Mouse (Mus musculus): Measurements from ENCODE around the gene Gpr146. TPM values are rescaled to one million over a fixed set of nuclear protein-coding genes. Genes with fewer than 3 reads are reported as not detected.

Gpr146 gene
- total RNA-seq, 2 experiments from 2014 or later = 12.5 to 13.9 TPM

DNA sequence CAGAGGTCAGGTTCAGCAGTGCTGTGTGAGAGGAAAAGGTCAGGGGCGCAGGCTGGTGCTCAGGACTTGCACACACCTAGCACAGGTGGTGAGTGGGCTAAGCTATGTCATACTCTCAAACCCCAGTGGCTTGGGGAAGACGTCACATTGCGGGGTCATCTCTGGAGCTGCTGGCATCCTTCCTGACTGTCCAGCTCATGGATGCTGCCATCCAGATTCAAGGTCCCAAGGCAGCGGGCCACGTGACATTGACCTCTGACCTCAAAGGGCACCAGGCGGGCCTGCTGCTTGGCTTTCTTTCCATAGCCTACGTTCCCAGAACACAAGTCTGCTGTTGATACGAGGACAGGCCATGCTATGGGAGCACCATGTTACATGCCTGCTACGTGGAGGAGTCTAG, 49.5 kb downstream of the Gpr146 start:
- no peak for DNase-seq (ENCODE audit: extremely low spot score in 1 of 2, low spot score in 2 of 2)
- Histone ChIP-seq H3K4me3 (no peak overlapping the region), H3K27ac (no peak overlapping the region)
- no peak for TF ChIP-seq CTCF (IDR thresholded peaks at IDR 0.05)
- intact Hi-C loops (cut with DNase I) = no loop called here

DNA sequence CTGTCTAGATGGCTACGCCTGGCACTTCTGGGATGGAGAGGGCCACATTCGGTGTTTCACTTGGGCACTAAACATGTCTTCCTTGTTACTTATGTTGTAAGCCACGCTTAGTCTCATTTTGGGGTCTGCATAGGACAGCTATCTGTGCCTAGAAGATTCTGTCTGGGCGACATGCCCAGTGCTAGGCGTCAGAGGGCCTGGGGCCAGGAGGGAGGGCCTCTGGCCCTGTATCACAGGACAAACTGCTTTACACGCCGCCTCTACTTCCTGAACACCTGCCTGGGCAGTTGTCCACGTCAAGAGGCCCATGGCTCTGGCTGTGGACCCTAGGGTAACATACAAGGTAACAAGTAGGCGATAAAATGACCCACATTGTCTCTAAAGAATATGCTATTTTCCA, 50.5 kb downstream of the Gpr146 start:
- Histone ChIP-seq H3K27ac (no peak overlapping the region), H3K4me3 (no peak overlapping the region)
- TF ChIP-seq CTCF (IDR thresholded peaks at IDR 0.05) = no peak
- no peak for DNase-seq (ENCODE audit: extremely low spot score in 1 of 2, low spot score in 2 of 2)
- intact Hi-C loops (cut with DNase I) = no loop called here

DNA sequence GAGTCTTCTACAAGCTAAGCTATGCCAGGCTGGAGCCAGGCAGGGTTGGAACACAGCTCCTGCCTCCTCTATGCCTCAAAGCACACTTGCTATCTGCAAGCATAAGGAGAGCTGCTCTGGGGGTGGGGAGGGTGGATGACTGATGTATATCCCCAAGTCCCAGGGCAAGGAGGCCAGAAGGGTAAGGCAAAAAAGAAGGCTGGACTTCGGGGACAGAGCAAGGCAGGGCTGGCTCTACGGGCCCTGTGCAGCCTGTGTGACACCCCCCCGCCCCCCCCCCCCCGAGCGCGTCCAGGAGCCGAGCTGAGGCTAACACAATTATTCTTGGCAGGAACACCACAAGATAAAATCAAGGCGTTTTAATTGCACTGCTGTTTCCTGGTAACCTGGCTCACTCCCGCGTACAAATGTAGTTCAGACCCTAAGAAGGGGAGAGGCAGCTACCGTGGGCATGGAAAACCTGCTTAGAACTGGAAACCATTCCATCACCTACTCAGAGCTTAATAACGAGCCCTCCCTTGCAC, 52.4 kb downstream of the Gpr146 start:
- no peak for DNase-seq (ENCODE audit: extremely low spot score in 1 of 2, low spot score in 2 of 2)
- no peak for TF ChIP-seq CTCF (IDR thresholded peaks at IDR 0.05)
- peak overlapping the region; percentile 85 for H3K27ac ChIP-seq
- no peak overlapping the region for H3K4me3 ChIP-seq
- intact Hi-C loops (cut with DNase I) = no loop called here

DNA sequence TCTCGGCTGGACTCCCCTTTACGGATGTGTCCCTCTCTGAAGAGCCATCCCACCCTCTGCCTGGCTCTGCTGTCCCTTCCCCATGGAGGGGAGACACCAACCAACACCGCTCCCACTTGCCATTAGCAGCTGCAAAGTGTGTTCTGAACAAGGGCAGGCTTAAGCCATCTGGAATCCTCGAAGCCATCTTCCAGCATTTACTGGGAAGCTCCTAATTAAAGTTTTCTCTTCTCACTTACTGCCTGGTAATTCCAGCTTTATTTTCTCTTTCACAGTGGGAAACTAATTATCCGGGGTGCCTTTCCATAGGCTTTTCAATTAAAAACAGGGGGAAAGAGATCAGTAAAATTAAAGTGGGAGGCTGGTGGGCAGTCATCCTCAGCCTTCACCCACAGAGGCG, 54.8 kb downstream of the Gpr146 start:
- Histone ChIP-seq H3K4me3 (no peak overlapping the region), H3K27ac (peak overlapping the region; percentile 5; the same call in 1 of the 2 replicates)
- TF ChIP-seq CTCF (IDR thresholded peaks at IDR 0.05) = no peak
- intact Hi-C loops (cut with DNase I) = no loop called here
- no peak for DNase-seq (ENCODE audit: extremely low spot score in 1 of 2, low spot score in 2 of 2)

DNA sequence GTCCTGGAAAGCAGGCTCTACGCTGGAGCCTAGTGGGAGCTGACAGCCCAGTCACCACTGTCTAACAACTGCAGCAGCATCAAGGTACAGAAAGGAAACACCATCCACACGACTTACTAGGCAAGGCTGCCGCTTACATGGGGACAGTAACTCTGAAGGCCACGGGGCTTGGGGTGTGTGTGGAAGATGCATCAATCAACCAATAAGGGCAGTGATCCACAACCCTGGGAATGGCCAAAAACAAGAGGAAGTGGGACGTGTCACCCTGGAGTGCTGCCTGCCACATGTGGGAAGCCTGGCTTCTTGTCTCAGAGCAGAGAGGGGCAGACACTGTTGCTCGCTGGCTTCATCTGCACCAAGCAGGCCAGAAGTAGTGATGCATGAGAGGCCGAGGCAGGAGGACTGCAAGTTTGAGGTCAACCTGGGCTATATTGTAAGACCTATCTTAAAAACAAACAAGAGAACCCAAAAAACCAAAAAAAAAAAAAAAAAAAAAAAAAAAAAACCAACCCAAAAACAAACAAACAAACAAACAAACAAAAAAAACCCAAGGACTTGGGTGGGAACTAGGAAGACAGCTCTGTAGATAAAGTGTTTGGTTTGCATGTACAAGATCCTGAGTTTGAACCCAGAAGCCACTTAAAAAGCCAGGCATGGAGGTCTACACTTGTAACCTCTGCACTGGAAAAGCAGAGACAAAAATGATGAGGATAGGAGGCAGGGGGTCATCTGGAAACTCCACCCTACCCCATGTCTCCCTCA, 55.4 kb downstream of the Gpr146 start:
- intact Hi-C loops (cut with DNase I) = no loop called here
- no peak overlapping the region for H3K4me3 ChIP-seq
- no peak for TF ChIP-seq CTCF (IDR thresholded peaks at IDR 0.05)
- no peak for DNase-seq (ENCODE audit: extremely low spot score in 1 of 2, low spot score in 2 of 2)
- H3K27ac ChIP-seq = peak overlapping the region; percentile 64; the same call in 1 of the 2 replicates

DNA sequence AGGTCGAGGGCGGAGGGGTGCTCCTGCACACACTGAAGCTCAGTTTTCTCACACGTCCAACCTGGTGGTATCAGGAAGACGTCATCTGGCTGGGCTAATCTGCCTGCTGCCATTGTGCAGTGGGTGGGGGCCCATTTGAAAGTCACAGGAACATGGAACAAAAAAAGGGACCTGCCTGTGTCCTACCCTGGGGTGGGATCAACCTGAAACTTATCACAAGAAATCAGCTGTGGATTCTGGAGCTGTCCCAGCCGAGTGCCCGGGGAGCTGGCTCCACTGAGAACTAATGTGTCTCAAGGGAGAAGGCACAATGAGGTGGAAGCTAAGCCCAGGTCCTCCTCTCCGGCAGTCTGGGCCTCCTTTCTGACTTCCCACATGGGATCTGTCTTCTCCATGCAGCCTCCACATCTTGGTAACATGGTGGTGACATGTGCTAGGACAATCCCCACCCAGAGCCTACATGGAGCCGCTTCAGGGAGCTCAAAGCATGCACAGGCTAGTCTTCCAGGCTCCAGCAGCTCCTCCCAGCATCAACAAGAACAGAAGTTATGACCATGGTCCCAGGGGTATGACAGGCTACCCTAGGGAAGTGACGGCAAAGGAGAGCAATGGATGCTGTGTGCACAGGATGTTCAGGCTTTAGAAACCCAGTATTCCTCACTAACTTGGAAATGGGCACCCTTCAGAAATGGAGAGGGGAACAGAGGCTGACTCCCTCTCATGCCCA, 56.5 kb downstream of the Gpr146 start:
- Histone ChIP-seq H3K27ac (peak overlapping the region; percentile 65), H3K4me3 (no peak overlapping the region)
- intact Hi-C loops (cut with DNase I) = no loop called here
- no peak for DNase-seq (ENCODE audit: extremely low spot score in 1 of 2, low spot score in 2 of 2)
- TF ChIP-seq CTCF (IDR thresholded peaks at IDR 0.05) = no peak

DNA sequence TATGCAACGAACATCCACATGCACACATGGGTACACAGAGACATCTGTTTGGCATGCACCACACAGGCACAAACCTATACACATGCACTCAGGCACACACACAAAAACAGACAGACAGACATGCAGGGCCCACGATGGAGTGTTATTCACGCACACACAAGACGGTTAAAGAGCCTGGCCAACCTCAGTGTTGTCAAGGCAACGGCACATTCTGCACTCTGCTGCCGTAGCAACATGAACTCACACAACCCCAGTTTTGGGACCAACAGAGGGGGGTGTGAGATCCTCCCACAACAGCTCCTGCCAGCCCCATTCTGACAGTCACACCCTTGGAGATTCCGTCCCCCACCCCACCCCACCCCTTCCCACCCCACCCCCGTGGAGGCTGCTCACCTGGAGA, 57.4 kb downstream of the Gpr146 start:
- intact Hi-C loops (cut with DNase I) = no loop called here
- DNase-seq (ENCODE audit: extremely low spot score in 1 of 2, low spot score in 2 of 2) = peak; percentile 57 to 70
- no peak for TF ChIP-seq CTCF (IDR thresholded peaks at IDR 0.05)

DNA sequence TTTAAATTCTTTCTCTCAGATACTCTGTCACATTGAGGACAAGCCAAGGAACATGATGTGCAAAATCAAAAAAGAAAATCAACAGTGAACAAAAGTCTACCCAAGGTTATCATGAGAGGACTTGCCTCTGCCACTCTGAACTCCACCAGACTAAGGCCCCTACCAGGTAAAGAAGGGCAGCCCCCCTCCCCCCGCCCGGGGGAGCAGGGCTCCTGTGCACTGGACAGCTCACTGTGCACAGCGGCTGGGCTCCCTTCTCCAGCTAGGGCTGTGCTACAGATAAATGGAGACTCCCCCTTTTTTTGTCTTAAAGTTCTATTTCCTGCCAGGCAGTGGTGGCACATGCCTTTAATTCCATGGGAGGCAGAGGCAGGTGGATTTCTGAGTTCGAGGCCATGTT, 60.3 kb downstream of the Gpr146 start:
- TF ChIP-seq CTCF (IDR thresholded peaks at IDR 0.05) = no peak
- Histone ChIP-seq H3K27ac (peak overlapping the region; percentile 4), H3K4me3 (no peak overlapping the region)
- DNase-seq (ENCODE audit: extremely low spot score in 1 of 2, low spot score in 2 of 2) = no peak
- intact Hi-C loops (cut with DNase I) = no loop called here

More for the DNA sequence above, 57.4 kb downstream of the Gpr146 start:
- H3K4me3 ChIP-seq = no peak overlapping the region
- H3K27ac ChIP-seq = peak overlapping the region; percentile 73

DNA sequence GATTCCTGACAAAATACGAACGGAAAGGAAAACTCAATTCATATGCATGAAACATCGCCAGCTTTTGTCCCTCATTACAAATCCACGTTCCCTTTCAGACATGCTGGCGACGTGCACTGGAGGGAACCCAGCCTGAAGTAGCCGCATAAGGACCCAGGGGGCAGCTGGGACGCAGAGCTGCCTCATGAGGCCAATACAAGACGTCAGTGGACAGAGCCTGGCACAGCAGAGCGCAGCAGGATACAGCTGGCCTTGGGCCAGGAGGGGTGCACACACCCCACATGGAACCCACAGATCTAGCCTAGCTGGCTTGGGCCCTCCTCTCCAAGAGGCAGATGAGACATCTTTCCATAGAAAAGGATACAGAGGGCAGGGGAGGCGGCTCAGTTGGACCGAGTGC, 60.9 kb downstream of the Gpr146 start:
- Histone ChIP-seq H3K4me3 (no peak overlapping the region), H3K27ac (peak overlapping the region; percentile 4; the same call in 1 of the 2 replicates)
- TF ChIP-seq CTCF (IDR thresholded peaks at IDR 0.05) = no peak
- DNase-seq (ENCODE audit: extremely low spot score in 1 of 2, low spot score in 2 of 2) = no peak
- intact Hi-C loops (cut with DNase I) = no loop called here

DNA sequence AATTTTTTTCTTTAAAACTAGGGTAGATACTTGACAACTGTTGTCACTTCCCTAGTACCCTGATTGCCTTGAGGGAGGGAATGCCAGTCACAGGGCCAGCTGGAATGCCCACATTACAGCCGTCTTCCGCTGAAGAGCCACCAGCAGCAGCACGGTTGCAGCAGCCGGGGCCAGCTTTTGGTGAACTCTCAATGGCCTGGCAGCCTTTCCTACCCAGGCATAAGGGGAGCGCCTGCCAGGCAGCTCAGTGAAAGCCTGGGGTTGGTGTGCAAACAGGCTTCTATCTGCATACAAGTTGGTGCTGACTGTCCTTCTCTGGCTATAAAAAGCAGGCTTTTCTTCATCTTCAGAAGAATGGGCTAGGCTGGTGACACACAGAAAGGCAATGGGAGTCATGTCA, 63.0 kb downstream of the Gpr146 start:
- no peak for TF ChIP-seq CTCF (IDR thresholded peaks at IDR 0.05)
- intact Hi-C loops (cut with DNase I) = no loop called here
- Histone ChIP-seq H3K27ac (peak overlapping the region; percentile 73), H3K4me3 (no peak overlapping the region)
- DNase-seq (ENCODE audit: extremely low spot score in 1 of 2, low spot score in 2 of 2) = no peak

DNA sequence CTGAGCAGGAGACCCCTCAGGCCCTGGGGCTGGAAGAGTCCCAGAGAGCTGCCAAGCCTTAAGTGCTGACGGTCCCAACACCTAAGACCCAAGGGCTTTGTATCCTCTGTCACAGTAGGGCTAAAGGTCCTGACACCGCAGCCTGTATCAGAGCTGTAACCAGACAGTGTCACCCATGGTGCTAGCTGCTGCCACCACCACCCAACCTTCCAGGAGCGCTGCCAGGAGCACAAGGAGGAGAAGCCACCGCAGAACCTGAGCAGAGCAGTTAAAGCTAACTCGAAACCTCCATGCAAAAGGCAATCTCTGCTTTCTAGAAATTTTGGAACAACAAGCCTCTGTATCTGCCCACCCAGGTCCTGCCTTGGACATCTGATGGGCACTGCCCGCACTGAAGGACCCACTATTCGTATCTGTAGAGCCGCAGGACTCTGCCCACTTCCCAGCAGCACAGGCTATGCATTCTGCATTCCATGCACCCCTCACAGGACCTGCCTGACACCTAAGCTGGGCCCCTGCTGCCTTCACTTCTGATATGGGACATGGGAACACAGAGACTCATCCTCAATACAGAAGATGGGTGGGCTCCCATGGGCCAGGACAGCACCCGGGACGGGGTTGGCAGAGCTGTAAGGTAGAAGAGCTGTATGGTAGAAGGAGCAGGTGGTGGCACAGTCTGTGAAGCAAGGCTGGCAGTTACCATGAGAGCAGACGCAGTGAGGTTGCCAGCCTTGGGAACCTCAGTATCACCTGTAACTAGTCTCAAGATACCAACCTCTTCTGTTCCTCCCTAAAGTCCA, 63.6 kb downstream of the Gpr146 start:
- no peak for TF ChIP-seq CTCF (IDR thresholded peaks at IDR 0.05)
- Histone ChIP-seq H3K4me3 (no peak overlapping the region), H3K27ac (peak overlapping the region; percentile 73)
- no peak for DNase-seq (ENCODE audit: extremely low spot score in 1 of 2, low spot score in 2 of 2)
- intact Hi-C loops (cut with DNase I) = no loop called here

DNA sequence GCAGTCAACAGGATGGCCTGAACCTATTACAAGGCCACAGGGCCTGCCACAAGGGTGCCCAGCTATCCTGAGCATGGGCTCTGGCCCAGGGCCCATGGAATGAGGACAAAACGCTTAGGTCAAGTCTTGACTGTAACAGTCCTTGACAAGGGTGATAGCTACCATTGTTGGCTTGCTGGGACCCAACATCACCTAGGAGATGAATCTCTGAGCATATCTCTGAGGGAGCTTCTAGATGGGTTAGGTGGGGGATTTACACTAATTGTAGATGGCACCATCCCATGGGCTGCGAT, 64.2 kb downstream of the Gpr146 start:
- H3K27ac ChIP-seq = peak overlapping the region; percentile 28; the same call in 1 of the 2 replicates
- no peak for TF ChIP-seq CTCF (IDR thresholded peaks at IDR 0.05)
- DNase-seq (ENCODE audit: extremely low spot score in 1 of 2, low spot score in 2 of 2) = no peak
- intact Hi-C loops (cut with DNase I) = no loop called here
- no peak overlapping the region for H3K4me3 ChIP-seq
